Mouse (Mus musculus) heart, adult 2 months (tissue): ENCODE results near the gene Grwd1.

Source experiments
- CTCF ChIP-seq: fragments of 200-600 bp; IDR thresholded peaks from 2 replicates; pipeline ENCODE4 v1.8.1; 2022; ENCODE audit warnings: antibody characterized with exemption, mild to moderate bottlenecking, moderate library complexity
- EP300 ChIP-seq: fragments of 200-500 bp; IDR thresholded peaks from 2 replicates; pipeline ENCODE4 v1.6.1; 2011; ENCODE audit warnings: low read depth, low read length, control low read depth; ENCODE audit not compliant: insufficient read depth
- POLR2A ChIP-seq: fragments of 200-500 bp; IDR thresholded peaks from 2 replicates; pipeline ENCODE4 v1.6.1; 2011; ENCODE audit warnings: mild to moderate bottlenecking, low read depth, low read length, control low read depth; ENCODE audit not compliant: insufficient read depth

- TF ChIP-seq CTCF (0 out of 2 replicates have a peak, but pooled peaks have one; percentile 8), POLR2A (peak; percentile 41), EP300 (no peak)
Measured at GRCm38 (mm10) chr7:45830427-45831127, at the start of gene Grwd1.
